Mouse (Mus musculus) ES-E14 (cell line): Measurements from ENCODE around the gene Nup133.

ENCODE experiments used
- CHD2 ChIP-seq: IDR thresholded peaks from 2 replicates; pipeline ENCODE4 v1.6.1; 2014; ENCODE audit warnings: mild to moderate bottlenecking, low read depth, low read length, inconsistent platforms
- HCFC1 ChIP-seq: IDR thresholded peaks from 2 replicates; pipeline ENCODE4 v1.6.1; 2012; ENCODE audit warnings: low read length, inconsistent platforms, borderline replicate concordance; ENCODE audit not compliant: insufficient read depth
- MAFK ChIP-seq: IDR thresholded peaks from 2 replicates; pipeline ENCODE4 v1.6.1; 2014; ENCODE audit warnings: mild to moderate bottlenecking, low read depth, low read length, inconsistent platforms; ENCODE audit not compliant: insufficient read depth
- ZC3H11A ChIP-seq: IDR thresholded peaks from 2 replicates; pipeline ENCODE4 v1.6.1; 2012; ENCODE audit warnings: low read depth, mild to moderate bottlenecking, inconsistent platforms, low read length, borderline replicate concordance
- ZNF384 ChIP-seq: IDR thresholded peaks from 2 replicates; pipeline ENCODE4 v1.6.1; 2012; ENCODE audit warnings: low read depth, low read length, inconsistent platforms

DNA sequence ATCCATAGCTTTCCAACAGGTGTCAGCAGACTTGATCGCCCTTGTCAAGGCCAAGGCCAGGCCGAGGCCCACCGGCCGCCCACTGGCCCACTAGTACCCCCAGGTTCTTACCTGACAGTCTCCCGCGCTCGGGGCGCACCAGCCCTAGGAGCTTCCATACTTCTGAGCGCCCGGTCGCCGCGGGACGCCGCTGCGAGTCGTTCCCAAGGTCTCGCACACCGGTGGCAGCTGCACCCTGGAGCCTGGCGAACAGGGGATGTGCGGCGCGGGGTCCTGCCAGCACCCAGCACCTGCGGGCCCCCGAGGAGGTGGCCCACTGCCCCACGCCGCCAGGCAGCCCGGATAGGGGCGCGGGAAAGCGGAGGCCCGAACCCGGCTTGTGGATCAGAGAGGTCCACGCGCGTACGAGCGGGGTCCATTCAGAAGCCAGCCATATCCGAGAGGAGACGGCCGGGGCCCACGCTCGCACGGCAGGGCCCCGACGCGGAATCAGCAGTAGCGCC lies 33.3 kb upstream of the Nup133 start:
- no peak for TF ChIP-seq CHD2
- TF ChIP-seq ZNF384: no peak
- no peak for TF ChIP-seq MAFK
- TF ChIP-seq HCFC1: no peak
- no peak for TF ChIP-seq ZC3H11A
